Mouse (Mus musculus) embryonic facial prominence, embryonic 13.5 days (tissue): Measurements from ENCODE around the gene Tcta. TPM values are rescaled to one million over a fixed set of nuclear protein-coding genes. Genes with fewer than 3 reads are reported as not detected.

Experiments
- ATAC-seq: fragments of 200-750 bp; cut with Nextera tagmentation; 2 replicates; pipeline ENCODE4 v1.8.0; 2017; ENCODE audit warnings: low read depth; ENCODE audit not compliant: insufficient number of reproducible peaks, insufficient read depth, low FRiP score, low TSS enrichment
- H3K27ac ChIP-seq: fragments of 300-500 bp; sonication (generic); 2 replicates; pipeline ENCODE4 v1.5.1; 2015; ENCODE audit warnings: moderate library complexity, mild to moderate bottlenecking, inconsistent platforms
- H3K27me3 ChIP-seq: fragments of 300-500 bp; sonication (generic); 2 replicates; pipeline ENCODE4 v1.6.1; 2015; ENCODE audit warnings: mild to moderate bottlenecking, inconsistent platforms
- H3K36me3 ChIP-seq: fragments of 300-500 bp; sonication (generic); 2 replicates; pipeline ENCODE4 v1.6.1; 2015; ENCODE audit warnings: mild to moderate bottlenecking, inconsistent platforms
- H3K4me1 ChIP-seq: fragments of 300-500 bp; sonication (generic); 2 replicates; pipeline ENCODE4 v1.6.1; 2015; ENCODE audit warnings: inconsistent platforms
- H3K4me2 ChIP-seq: fragments of 300-500 bp; sonication (generic); 2 replicates; pipeline ENCODE4 v1.6.1; 2015; ENCODE audit warnings: moderate library complexity, mild to moderate bottlenecking, inconsistent platforms
- H3K4me3 ChIP-seq: fragments of 300-500 bp; sonication (generic); 2 replicates; pipeline ENCODE4 v1.5.1; 2015; ENCODE audit warnings: mild to moderate bottlenecking, inconsistent platforms
- H3K9ac ChIP-seq: fragments of 300-500 bp; sonication (generic); 2 replicates; pipeline ENCODE4 v1.6.1; 2015; ENCODE audit warnings: mild to moderate bottlenecking, inconsistent platforms
- H3K9me3 ChIP-seq: fragments of 300-500 bp; sonication (generic); 2 replicates; pipeline ENCODE4 v1.6.1; 2016; ENCODE audit warnings: inconsistent platforms
- WGBS: fragments of 180-500 bp; shearing (Covaris S2); methylation state at CpG from one replicate; pipeline ENCODE4 v1.1.7; 2015; ENCODE audit warnings: mixed read lengths; 5-methylcytosine and 5-hydroxymethylcytosine counted together
- polyA plus RNA-seq: library from polyadenylated mRNA; unstranded; fragments of >200 nt; fragmentation: Nextera tagmentation; extraction: Ambion mirVana; gene quantifications from 2 replicates; pipeline ENCODE4 v1.2.1, GENCODE M21; 2015

Gene Tcta
- polyA plus RNA-seq, 1 experiment from 2014 or later, result 31.5 TPM

DNA sequence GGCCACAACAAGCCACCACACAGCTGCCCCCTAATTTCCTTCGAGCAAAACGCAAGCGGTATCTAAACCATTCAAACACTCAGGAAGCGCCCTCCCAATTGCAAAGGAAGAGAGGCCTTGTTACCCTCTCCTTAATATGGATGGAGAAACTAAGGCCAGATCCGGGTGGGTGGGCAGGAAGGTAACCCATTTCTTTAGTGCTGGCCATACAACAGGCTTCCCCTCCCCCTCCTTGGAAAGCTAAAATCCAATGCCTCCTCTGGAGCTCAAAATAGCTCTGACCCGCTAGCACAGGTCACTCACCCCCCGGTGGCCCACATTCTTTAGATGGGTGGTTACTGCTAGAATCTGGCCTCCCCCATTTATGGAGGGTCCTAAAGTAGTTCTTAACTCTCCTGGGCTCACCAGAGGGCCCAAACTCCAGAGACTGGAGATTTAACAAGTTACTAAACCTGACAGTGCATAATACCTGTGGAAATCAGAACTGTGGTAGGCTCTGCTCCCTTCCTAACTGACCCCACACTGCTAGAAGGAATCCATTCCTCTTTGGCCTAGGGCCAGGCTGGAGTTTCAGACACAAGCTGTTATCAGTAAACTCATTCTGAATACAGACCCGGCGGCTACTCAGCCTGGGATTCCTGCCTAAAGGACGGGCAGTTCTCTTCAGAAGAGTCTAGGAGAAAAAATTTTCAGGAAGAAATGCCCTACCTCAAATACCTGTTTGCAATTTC, 41.6 kb downstream of the Tcta start:
- no peaks in the 10 kb centered on the region for H3K9me3 ChIP-seq
- WGBS, result 11% methylated on average over 10 of the region's 10 CpGs
- peak overlapping the region; percentile 88; the same call in 1 of the 2 replicates for H3K9ac ChIP-seq
- H3K4me3 ChIP-seq, result peak overlapping the region; percentile 97
- H3K27ac ChIP-seq, result peak overlapping the region; percentile 87
- H3K27me3 ChIP-seq, result no peaks in the 10 kb centered on the region
- H3K4me2 ChIP-seq, result peak overlapping the region; percentile 76
- peak; percentile 22 for ATAC-seq
- no peaks in the 10 kb centered on the region for H3K36me3 ChIP-seq
- H3K4me1 ChIP-seq, result peaks cover 22% of the 10 kb centered on the region

DNA sequence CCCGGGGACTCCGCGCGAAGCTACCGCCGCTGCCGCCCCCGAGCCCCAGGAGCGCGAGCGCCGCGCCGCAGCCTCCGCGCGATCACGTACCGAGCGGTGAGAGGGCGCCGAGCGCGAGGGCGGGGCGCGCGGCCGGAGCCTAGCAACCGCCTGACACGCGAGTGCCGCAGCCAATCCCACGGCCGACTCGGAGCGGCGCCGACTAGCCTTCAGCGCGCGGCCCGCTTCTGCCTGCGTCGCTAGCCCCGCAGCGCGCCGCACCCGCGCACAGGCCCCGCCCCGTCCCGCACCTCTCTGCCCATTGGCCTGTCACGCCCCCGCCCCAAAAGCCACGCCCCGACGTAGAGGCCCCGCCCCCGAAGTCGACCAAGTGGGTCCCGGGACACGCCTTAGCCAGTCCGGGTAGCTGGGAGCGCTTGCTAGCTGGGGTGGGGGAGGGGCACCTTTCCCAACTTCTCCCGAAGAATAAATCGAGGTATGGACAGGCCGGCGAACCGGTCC, 42.2 kb downstream of the Tcta start, which contains the start of gene Dag1:
Gene Dag1, minus strand, starts transcription at position 269 of the 501 bp plus-strand sequence.
- no peaks in the 10 kb centered on the region for H3K9me3 ChIP-seq
- peak within 1 kb of the TSS; percentile 76 for H3K4me2 ChIP-seq
- no peaks in the 10 kb centered on the region for H3K36me3 ChIP-seq
- H3K27me3 ChIP-seq, result no peaks in the 10 kb centered on the region
- peak within 1 kb of the TSS; percentile 97 for H3K4me3 ChIP-seq
- peaks cover 22% of the 10 kb centered on the region for H3K4me1 ChIP-seq
- under 1% methylated on average over 70 of the region's 71 CpGs for WGBS
- peak within 1 kb of the TSS; percentile 88 for H3K9ac ChIP-seq
- H3K27ac ChIP-seq, result peak within 1 kb of the TSS; percentile 87
- ATAC-seq, result peak; percentile 98

DNA sequence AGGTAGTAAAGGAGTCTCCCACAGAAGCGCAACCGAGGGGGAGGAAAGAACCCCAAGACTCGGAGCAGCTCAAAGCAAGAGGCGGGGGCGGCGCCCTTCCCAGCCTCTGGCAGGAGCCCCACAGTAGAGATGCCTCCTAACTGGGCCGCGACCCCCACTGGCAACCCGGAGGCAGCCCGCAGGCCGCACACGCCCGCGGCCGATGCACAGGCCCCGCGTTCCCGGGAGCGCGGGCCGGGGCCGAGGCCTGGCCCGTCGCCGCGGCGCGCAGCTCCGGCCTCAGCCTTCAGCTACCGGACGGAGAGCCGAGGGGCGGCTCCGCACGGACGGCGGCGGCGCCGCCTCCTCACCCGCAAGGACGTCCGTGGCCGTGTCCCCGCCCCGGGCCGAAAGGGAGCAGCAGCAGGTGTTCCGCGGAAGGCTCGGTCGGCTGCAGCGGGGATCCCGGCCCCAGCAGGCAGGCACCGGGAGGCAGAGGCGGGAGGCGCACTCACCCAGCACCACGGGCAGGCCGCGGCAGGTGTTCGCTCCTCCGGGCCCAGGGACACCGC, 42.8 kb downstream of the Tcta start:
- Histone ChIP-seq H3K9me3 (no peaks in the 10 kb centered on the region), H3K9ac (peak overlapping the region; percentile 88), H3K4me1 (peaks cover 22% of the 10 kb centered on the region), H3K27me3 (no peaks in the 10 kb centered on the region), H3K4me3 (peak overlapping the region; percentile 97), H3K36me3 (no peaks in the 10 kb centered on the region), H3K27ac (peak overlapping the region; percentile 87), H3K4me2 (peak overlapping the region; percentile 76)
- ATAC-seq, result peak; percentile 53
- under 1% methylated on average over 62 of the region's 62 CpGs for WGBS

DNA sequence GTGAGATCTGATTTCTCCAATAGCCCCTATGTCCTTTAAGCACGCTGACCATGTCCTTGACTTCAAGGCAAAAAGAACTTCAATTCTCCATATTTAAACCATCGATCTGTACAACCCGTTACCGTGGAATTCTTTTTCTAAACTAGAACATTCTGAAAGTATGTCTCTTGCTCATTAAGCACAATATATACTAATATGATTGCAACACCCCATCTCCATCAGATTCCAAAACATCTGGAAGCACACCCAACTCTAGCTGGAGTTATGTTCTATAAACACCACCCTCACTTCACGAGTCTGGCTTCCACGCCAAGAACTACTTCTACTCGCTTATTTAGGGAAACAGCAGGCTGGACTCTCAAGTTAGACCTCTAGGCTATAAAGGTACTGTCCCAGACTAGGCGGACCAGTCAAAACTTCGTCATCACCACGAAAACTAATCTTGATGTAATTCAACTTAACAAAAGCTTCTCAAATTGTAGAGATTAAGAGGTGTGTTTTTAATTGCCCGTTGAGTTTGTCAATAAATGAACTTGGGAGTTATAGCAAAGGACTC, 43.4 kb downstream of the Tcta start:
- peak overlapping the region; percentile 88 for H3K9ac ChIP-seq
- 39% methylated on average over 11 of the region's 11 CpGs for WGBS
- H3K36me3 ChIP-seq, result no peaks in the 10 kb centered on the region
- no peaks in the 10 kb centered on the region for H3K9me3 ChIP-seq
- peaks cover 22% of the 10 kb centered on the region for H3K4me1 ChIP-seq
- peak overlapping the region; percentile 76 for H3K4me2 ChIP-seq
- no peaks in the 10 kb centered on the region for H3K27me3 ChIP-seq
- no peak overlapping the region; the same call in 1 of the 2 replicates for H3K27ac ChIP-seq
- H3K4me3 ChIP-seq, result peak overlapping the region; percentile 97
- no peak for ATAC-seq

DNA sequence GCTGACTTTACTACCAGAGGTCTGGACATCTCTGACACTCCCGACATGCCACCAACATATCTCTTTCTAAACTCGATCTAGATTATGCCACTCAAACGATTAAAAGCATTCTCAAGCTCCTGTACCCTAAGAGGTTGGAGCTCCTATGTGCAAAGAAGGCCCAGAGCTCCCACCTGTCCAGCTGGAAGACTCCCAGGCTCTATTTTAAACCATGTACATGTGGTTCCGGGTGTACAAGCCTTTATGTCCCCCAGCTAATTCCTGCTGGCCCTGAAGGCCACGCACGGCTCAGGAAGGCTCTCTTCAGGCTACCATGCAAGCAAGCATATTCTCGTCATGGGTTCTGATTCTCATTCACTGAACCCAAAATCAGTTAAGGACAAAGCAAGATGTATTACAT, 44.1 kb downstream of the Tcta start:
- Histone ChIP-seq H3K4me3 (0 out of 2 replicates have a peak overlapping the region, but pooled peaks have one; percentile 97), H3K9ac (0 out of 2 replicates have a peak overlapping the region, but pooled peaks have one; percentile 11), H3K27ac (no peak overlapping the region), H3K4me1 (peaks cover 22% of the 10 kb centered on the region), H3K36me3 (no peaks in the 10 kb centered on the region), H3K27me3 (no peaks in the 10 kb centered on the region), H3K4me2 (peak overlapping the region; percentile 76), H3K9me3 (no peaks in the 10 kb centered on the region)
- 76% methylated on average over 7 of the region's 7 CpGs for WGBS
- ATAC-seq, result no peak

DNA sequence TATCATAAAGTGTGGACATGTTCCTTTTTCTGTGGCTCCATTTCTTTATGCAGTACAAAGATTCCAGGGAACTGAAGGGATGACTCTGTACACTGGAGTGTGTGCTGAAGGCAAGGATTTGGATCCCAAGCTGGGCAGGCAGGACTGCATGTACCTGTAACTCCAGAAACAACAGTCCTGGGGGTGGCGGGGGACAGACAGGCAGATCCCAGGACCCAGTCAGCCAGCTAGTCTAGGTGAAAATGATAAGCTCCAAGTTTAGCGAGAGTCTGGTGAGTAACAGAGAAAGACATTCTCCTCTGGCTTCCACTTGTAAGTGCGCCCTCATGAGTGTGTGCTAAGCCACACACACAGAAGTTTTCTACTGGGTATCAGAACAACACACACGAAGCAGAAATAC, 45.4 kb downstream of the Tcta start:
- Histone ChIP-seq H3K9me3 (no peaks in the 10 kb centered on the region), H3K36me3 (no peaks in the 10 kb centered on the region), H3K4me2 (no peak overlapping the region), H3K9ac (no peak overlapping the region), H3K4me3 (no peak overlapping the region), H3K27me3 (no peaks in the 10 kb centered on the region), H3K27ac (no peak overlapping the region), H3K4me1 (peaks cover 22% of the 10 kb centered on the region)
- ATAC-seq, result no peak
- whole genome bisulfite sequencing, result 83% methylated on average over 4 of the region's 4 CpGs

Other genes starting within 250 kb of the Tcta start
- gene Mst1, start 225.7 kb downstream of the Tcta start, polyA plus RNA-seq, result 0.38 and 1.0 TPM in 2 replicates
- 31.2 and 36.2 TPM in 2 replicates for gene Rnf123, start 222.8 kb downstream of the Tcta start, polyA plus RNA-seq
- gene Apeh, start 211.6 kb downstream of the Tcta start, polyA plus RNA-seq, result 40.8 and 45.6 TPM in 2 replicates
- gene Bsn, start 115.8 kb downstream of the Tcta start, polyA plus RNA-seq, result 0.63 and 0.69 TPM in 2 replicates
- gene Dag1, start 42.2 kb downstream of the Tcta start, polyA plus RNA-seq, result 52.6 and 54.7 TPM in 2 replicates
- 48.9 and 50.1 TPM in 2 replicates for gene Nicn1, start 15.7 kb downstream of the Tcta start, polyA plus RNA-seq
- gene Amt, start 9.3 kb downstream of the Tcta start, polyA plus RNA-seq, result 12.5 and 15.3 TPM in 2 replicates
- 437 and 448 TPM in 2 replicates for gene Rhoa, start within 50 bp of the Tcta start, polyA plus RNA-seq
- gene Gpx1, start 32.7 kb upstream of the Tcta start, polyA plus RNA-seq, result 775 and 811 TPM in 2 replicates
- gene Usp4, start 41.7 kb upstream of the Tcta start, polyA plus RNA-seq, result 106 and 110 TPM in 2 replicates
- gene 1700102P08Rik, start 86.6 kb upstream of the Tcta start, polyA plus RNA-seq, result 1.1 TPM in 2 replicates
- gene Ccdc36, start 122.3 kb upstream of the Tcta start, polyA plus RNA-seq, result 1.3 and 1.6 TPM in 2 replicates
- not detected in 2 replicates for gene BC048562, start 130.3 kb upstream of the Tcta start, polyA plus RNA-seq
- 60.4 and 64.3 TPM in 2 replicates for gene Ccdc71, start 154.4 kb upstream of the Tcta start, polyA plus RNA-seq
- 36.5 and 42.8 TPM in 2 replicates for gene Klhdc8b, start 155.4 kb upstream of the Tcta start, polyA plus RNA-seq
- gene Lamb2, start 173.6 kb upstream of the Tcta start, polyA plus RNA-seq, result 51.1 and 63.2 TPM in 2 replicates
- 75.9 and 77.2 TPM in 2 replicates for gene Usp19, start 184.4 kb upstream of the Tcta start, polyA plus RNA-seq
- gene Qars, start 201.5 kb upstream of the Tcta start, polyA plus RNA-seq, result 116 and 124 TPM in 2 replicates
- gene Qrich1, start 210.6 kb upstream of the Tcta start, polyA plus RNA-seq, result 123 and 128 TPM in 2 replicates